Mouse (Mus musculus): ENCODE measurements around the gene Gm10153. TPM values are rescaled to one million over a fixed set of nuclear protein-coding genes. Genes with fewer than 3 reads are reported as not detected.
"Not testable (repeated sequence)": the region's sequence is repeated elsewhere in the genome, so short reads cannot be mapped to it uniquely, and the experiment has no call there.

The Gm10153 gene
- polyA plus RNA-seq, 1 experiment from 2014 or later = not detected

DNA sequence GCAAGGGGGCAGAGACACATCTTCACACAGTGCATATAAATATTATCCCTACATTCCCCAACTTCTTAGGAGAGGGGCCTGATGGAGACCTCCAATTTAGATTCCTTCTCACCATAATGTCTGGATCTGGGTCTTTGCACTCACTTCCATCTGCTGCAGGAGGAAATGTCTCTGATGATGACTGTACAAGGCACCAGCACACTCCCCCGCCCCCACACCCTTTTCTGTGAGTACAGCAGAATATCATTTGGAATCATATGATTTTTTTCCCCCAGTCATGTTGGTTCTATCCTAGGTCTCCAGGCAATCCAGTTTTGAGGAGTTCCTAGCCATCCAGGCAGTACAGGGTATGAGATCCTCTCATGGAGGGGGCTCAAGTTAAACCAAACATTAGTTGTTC lies 11.5 kb downstream of the Gm10153 start:
- H3K4me1 ChIP-seq = no peaks in the 10 kb centered on the region
- 82% methylated on average over 1 of the region's 1 CpGs for WGBS
- H3K27ac ChIP-seq = no peak overlapping the region
- H3K4me3 ChIP-seq = no peak overlapping the region
- no peak for ATAC-seq (ENCODE audit: insufficient number of reproducible peaks, insufficient read depth, low FRiP score, low TSS enrichment)
- no peaks in the 10 kb centered on the region for H3K36me3 ChIP-seq
- no peaks in the 10 kb centered on the region for H3K9me3 ChIP-seq
- no peak overlapping the region for H3K9ac ChIP-seq
- no peaks in the 10 kb centered on the region for H3K27me3 ChIP-seq
- no peak overlapping the region for H3K4me2 ChIP-seq (replicated peaks)

DNA sequence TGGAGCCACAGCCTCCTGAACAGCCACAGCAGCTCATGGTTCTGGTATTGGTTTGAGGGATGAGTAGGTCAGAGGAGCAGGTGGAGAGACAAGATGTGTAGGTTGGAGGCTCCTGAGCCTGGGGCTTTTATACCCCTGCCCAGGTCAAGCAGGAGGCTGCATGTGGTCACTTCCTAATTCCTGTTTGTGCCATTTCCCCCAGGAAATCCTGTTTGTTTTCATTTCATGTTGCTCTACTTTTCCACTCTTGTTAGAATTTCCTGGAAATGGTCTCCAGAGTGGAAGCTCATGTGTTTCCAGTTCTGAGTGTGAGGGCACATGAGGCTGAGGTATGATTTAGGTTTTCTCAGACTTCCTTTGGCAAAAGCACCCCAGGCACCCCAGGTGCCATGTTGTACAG lies 14.3 kb downstream of the Gm10153 start, which contains the start of gene Krtap5-2:
Gene Krtap5-2 (minus strand): TSS at position 101 of the 400 bp plus-strand sequence.
- H3K4me2 ChIP-seq (replicated peaks); H3K36me3 ChIP-seq; H3K27ac ChIP-seq: not testable (repeated sequence)

DNA sequence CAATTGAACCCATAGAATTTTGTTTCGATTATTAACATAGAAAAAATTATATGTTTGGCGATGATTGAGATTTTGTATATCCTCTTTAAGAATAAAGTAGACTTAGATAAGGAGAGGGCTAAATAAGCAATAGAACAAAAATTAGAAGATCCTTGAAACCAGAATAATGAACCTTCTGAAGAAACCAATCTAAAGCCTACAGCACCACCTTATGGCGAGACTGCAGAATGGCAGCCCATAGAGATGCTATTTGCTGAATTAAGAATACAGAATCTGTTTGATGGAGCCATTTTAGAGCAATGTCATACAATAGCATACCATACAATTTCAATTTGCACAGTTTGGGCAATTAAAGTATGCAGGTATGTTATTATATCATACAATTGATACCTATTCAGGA lies 20.4 kb downstream of the Gm10153 start:
- 43% methylated on average over 3 of the region's 3 CpGs for WGBS
- no peak for ATAC-seq (ENCODE audit: insufficient number of reproducible peaks, insufficient read depth, low FRiP score, low TSS enrichment)

More for the DNA sequence above, 14.3 kb downstream of the Gm10153 start, which contains the start of gene Krtap5-2:
- not testable (repeated sequence) for H3K9ac ChIP-seq; H3K4me3 ChIP-seq; H3K4me1 ChIP-seq; H3K27me3 ChIP-seq; ATAC-seq (ENCODE audit: insufficient number of reproducible peaks, insufficient read depth, low FRiP score, low TSS enrichment); H3K9me3 ChIP-seq

DNA sequence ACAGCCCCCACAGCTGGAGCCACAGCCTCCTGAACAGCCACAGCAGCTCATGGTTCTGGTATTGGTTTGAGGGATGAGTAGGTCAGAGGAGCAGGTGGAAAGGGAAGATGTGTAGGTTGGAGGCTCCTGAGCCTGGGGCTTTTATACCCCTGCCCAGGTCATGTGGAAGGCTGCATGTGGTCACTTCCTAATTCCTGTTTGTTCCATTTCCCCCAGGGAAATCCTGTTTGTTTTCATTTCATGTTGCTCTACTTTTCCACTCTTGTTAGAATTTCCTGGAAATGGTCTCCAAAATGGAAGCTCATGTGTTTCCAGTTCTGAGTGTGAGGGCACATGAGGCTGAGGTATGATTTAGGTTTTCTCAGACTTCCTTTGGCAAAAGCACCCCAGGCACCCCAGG lies 24.6 kb downstream of the Gm10153 start, which contains the start of gene Gm4553:
Gene Gm4553 (minus strand): TSS at position 101 of the 400 bp plus-strand sequence.
- not testable (repeated sequence) for H3K27ac ChIP-seq; H3K27me3 ChIP-seq; H3K4me2 ChIP-seq (replicated peaks); ATAC-seq (ENCODE audit: insufficient number of reproducible peaks, insufficient read depth, low FRiP score, low TSS enrichment); H3K36me3 ChIP-seq; H3K9me3 ChIP-seq; H3K9ac ChIP-seq; H3K4me1 ChIP-seq; H3K4me3 ChIP-seq

More for the DNA sequence above, 20.4 kb downstream of the Gm10153 start:
- no peak overlapping the region for H3K4me2 ChIP-seq (replicated peaks)
- no peaks in the 10 kb centered on the region for H3K36me3 ChIP-seq
- H3K27ac ChIP-seq = no peak overlapping the region
- H3K27me3 ChIP-seq = no peaks in the 10 kb centered on the region
- H3K4me3 ChIP-seq = no peak overlapping the region
- H3K9me3 ChIP-seq = no peaks in the 10 kb centered on the region
- H3K4me1 ChIP-seq = no peaks in the 10 kb centered on the region
- H3K9ac ChIP-seq = no peak overlapping the region

DNA sequence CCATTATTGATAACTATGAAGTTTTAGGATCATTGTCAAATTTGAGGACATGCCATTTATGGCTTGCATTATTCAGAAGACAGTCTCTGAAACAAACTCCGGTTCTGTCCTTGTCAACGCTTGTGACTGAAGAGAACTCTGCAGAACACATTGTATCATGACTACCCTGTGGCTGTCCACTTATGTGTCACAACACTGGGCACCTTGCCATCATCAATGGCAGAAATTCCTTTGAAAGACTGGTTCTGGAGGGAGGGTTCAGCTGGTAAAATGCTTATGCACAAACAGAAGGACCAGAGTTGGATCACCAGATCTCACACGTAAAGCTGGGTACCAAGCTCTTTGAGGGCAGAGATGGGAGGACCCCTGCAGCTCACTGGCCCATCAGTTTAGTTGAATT lies 30.8 kb downstream of the Gm10153 start:
- Histone ChIP-seq H3K4me3 (no peak overlapping the region), H3K27ac (no peak overlapping the region), H3K27me3 (no peaks in the 10 kb centered on the region), H3K9me3 (no peaks in the 10 kb centered on the region), H3K4me2 (replicated peaks) (no peak overlapping the region), H3K4me1 (no peaks in the 10 kb centered on the region), H3K36me3 (no peaks in the 10 kb centered on the region), H3K9ac (no peak overlapping the region)
- no peak for ATAC-seq (ENCODE audit: insufficient number of reproducible peaks, insufficient read depth, low FRiP score, low TSS enrichment)
- 93% methylated on average over 3 of the region's 3 CpGs for WGBS

DNA sequence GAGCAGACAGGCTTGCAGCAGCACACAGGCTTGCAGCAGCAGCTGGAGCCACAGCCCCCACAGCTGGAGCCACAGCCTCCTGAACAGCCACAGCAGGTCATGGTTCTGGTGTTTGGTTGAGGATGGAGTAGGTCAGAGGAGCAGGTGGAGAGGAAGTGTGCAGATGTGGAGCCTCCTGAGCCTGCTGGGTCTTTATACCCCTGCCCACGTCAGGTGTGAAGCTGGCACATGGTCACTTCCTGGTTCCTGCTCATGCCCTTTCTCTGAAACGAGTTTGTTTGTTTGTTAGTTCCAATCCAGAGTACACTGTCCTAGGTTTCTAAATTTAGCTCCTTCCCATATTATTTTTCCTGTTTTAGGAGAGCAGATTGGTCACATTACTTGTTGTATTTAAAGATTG lies 33.2 kb downstream of the Gm10153 start, which contains the start of gene Gm29735:
Gene Gm29735 (minus strand): TSS at position 101 of the 400 bp plus-strand sequence.
- H3K4me3 ChIP-seq; H3K27me3 ChIP-seq; H3K36me3 ChIP-seq; H3K9ac ChIP-seq; H3K9me3 ChIP-seq; H3K4me1 ChIP-seq; H3K4me2 ChIP-seq (replicated peaks); H3K27ac ChIP-seq; ATAC-seq (ENCODE audit: insufficient number of reproducible peaks, insufficient read depth, low FRiP score, low TSS enrichment): not testable (repeated sequence)
- 47% methylated on average over 2 of the region's 2 CpGs for WGBS

DNA sequence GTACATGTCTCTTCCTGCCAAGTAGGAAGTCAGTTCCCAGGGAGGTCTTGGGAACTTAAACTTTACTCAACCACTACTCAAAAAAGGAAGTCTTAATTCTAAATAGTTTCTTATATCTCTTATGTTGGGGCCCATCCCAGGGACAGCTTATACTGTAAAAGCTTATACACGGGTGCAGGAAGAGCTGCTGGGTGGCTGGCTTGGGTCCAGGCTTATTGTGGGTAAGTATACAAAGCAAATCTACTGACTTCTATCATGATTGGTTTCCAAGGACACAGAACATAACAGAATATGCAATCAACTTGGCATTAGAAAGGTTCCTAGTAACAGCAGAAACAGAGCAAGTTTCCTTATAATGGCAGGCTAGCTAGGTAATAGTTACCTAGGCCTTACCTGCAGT lies 34.9 kb downstream of the Gm10153 start:
- no peaks in the 10 kb centered on the region for H3K36me3 ChIP-seq
- H3K4me2 ChIP-seq (replicated peaks) = no peak overlapping the region
- no peak overlapping the region for H3K9ac ChIP-seq
- no peak for ATAC-seq (ENCODE audit: insufficient number of reproducible peaks, insufficient read depth, low FRiP score, low TSS enrichment)
- H3K4me3 ChIP-seq = no peak overlapping the region
- H3K27ac ChIP-seq = no peak overlapping the region
- WGBS = 61% methylated on average over 1 of the region's 1 CpGs
- no peaks in the 10 kb centered on the region for H3K4me1 ChIP-seq
- H3K9me3 ChIP-seq = no peaks in the 10 kb centered on the region
- no peaks in the 10 kb centered on the region for H3K27me3 ChIP-seq

DNA sequence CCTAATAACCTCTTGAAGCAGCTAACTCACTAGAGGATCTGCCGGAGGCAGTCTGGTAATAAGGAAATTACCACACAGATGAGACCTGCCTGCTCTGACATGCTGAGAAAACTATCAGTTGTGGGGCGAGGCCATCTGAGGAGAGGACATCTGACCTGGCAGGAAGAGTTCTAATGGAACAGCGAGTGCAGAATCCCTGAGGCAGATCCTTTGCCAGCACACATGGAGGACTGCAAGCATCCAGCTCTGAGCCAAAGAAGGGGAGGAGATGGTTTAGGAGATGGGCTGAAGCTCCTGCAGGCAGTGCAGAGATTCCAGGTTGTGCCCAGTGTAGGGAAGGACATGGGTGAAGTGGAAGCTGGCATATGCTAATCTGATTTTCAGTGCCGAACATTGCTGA lies 38.0 kb downstream of the Gm10153 start:
- Histone ChIP-seq H3K27ac (no peak overlapping the region), H3K9ac (no peak overlapping the region), H3K4me1 (no peaks in the 10 kb centered on the region), H3K36me3 (no peaks in the 10 kb centered on the region), H3K9me3 (no peaks in the 10 kb centered on the region), H3K27me3 (no peaks in the 10 kb centered on the region), H3K4me2 (replicated peaks) (no peak overlapping the region), H3K4me3 (no peak overlapping the region)
- 75% methylated on average over 4 of the region's 4 CpGs for WGBS
- no peak for ATAC-seq (ENCODE audit: insufficient number of reproducible peaks, insufficient read depth, low FRiP score, low TSS enrichment)

DNA sequence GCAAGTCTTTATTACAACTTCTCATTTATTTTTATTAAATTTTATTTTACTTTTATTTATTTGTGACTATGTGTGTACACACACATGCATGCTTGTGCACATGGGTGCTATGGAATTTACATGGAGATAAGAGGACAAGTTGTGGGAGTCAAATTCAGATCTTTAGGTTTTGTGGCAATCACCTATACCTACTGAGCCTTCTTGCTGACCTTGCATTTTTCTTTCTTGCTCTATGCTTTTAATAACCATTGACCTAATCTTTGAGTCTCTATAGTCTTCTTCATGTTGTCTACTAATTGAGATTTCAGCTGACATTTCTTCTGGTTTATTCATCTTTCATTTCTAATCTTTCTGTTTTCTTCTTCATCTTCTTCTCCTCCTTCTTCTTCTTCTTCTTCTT lies 41.6 kb downstream of the Gm10153 start:
- Histone ChIP-seq H3K27me3 (peaks cover 3% of the 10 kb centered on the region; the same call in 1 of the 2 replicates), H3K9me3 (no peaks in the 10 kb centered on the region), H3K27ac (no peak overlapping the region), H3K9ac (no peak overlapping the region), H3K4me2 (replicated peaks) (no peak overlapping the region), H3K36me3 (no peaks in the 10 kb centered on the region), H3K4me1 (no peaks in the 10 kb centered on the region), H3K4me3 (no peak overlapping the region)
- no peak for ATAC-seq (ENCODE audit: insufficient number of reproducible peaks, insufficient read depth, low FRiP score, low TSS enrichment)

DNA sequence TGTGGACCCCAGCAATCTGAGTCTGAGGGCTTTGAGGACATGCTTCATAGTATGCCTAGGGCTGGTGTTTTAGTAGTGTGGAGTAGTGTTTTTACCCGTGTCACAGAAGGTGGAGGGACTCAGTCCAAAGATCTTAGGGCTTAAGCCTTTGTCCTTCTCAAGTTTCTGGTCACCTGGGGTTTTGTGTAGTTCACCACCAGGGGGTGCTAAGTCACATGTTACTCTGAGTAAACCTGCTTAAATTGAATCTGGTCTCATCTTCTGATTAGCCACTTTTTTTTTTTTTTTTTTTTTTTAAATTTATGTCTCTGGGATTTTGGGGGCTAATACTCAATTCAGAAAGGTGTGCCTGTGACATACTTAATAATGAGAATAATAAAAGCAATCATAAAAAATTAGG lies 44.2 kb downstream of the Gm10153 start:
- Histone ChIP-seq H3K4me3 (no peak overlapping the region), H3K4me2 (replicated peaks) (no peak overlapping the region), H3K4me1 (no peaks in the 10 kb centered on the region), H3K27me3 (peaks cover 3% of the 10 kb centered on the region; the same call in 1 of the 2 replicates), H3K9ac (no peak overlapping the region), H3K9me3 (no peaks in the 10 kb centered on the region), H3K36me3 (no peaks in the 10 kb centered on the region), H3K27ac (no peak overlapping the region)
- 0% methylated on average over 1 of the region's 1 CpGs for WGBS
- ATAC-seq (ENCODE audit: insufficient number of reproducible peaks, insufficient read depth, low FRiP score, low TSS enrichment) = no peak

DNA sequence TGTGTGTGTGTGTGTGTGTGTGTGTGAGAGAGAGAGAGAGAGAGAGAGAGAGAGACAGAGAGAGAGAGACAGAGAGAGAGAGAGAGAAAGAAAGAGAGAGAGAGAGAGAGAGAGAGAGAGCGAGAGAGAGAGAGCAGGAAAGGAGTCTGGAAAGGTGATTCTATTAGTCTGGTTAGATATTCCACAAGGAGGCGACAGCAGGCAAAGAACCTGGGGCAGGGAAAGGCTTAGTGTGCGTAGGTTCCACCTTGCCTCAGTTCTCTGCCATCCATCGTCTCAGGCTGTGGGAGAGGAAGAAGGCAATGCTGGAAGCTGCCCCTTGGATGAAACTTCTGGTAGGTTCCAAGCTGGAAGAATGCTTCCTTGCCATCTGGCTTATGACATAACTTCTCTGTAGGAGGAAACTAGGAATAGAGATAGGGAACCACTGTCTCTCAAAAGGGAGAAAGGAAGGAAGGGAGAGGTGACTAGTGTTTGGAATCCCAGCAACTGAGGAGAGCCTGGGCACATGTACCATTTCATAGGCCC lies 44.7 kb downstream of the Gm10153 start:
- Histone ChIP-seq H3K36me3 (no peaks in the 10 kb centered on the region), H3K9me3 (no peaks in the 10 kb centered on the region), H3K4me3 (no peak overlapping the region), H3K9ac (no peak overlapping the region), H3K27me3 (peaks cover 3% of the 10 kb centered on the region; the same call in 1 of the 2 replicates), H3K4me1 (no peaks in the 10 kb centered on the region), H3K4me2 (replicated peaks) (no peak overlapping the region), H3K27ac (no peak overlapping the region)
- WGBS = 36% methylated on average over 4 of the region's 4 CpGs
- ATAC-seq (ENCODE audit: insufficient number of reproducible peaks, insufficient read depth, low FRiP score, low TSS enrichment) = no peak

DNA sequence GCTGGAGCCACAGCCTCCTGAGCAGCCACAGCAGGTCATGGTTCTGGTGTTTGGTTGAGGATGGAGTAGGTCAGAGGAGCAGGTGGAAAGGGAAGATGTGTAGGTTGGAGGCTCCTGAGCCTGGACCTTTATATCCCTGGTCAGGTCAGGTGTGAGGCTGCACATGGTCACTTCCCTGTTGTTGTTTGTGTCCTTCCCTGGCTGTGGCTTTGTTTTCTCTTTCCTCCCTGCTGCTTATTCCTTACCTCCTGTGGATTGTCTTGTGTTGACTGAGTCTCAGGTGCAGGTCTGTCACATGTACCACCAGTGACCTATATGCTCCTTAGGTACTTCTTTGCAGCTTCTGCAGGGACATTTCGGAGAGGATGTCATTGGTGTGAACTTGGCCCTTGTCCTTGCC lies 45.7 kb downstream of the Gm10153 start, which contains the start of gene Gm45337:
Gene Gm45337 (minus strand): TSS at position 101 of the 400 bp plus-strand sequence.
- Histone ChIP-seq H3K36me3 (no peaks in the 10 kb centered on the region), H3K4me3 (no peak within 1 kb of the TSS), H3K27me3 (peaks cover 3% of the 10 kb centered on the region; the same call in 1 of the 2 replicates), H3K27ac (no peak within 1 kb of the TSS), H3K4me2 (replicated peaks) (no peak within 1 kb of the TSS), H3K9me3 (no peaks in the 10 kb centered on the region), H3K9ac (no peak within 1 kb of the TSS), H3K4me1 (no peaks in the 10 kb centered on the region)
- no peak for ATAC-seq (ENCODE audit: insufficient number of reproducible peaks, insufficient read depth, low FRiP score, low TSS enrichment)
- 84% methylated on average over 1 of the region's 1 CpGs for WGBS

All from embryonic facial prominence, embryonic 12.5 days (tissue).